Mouse (Mus musculus) liver, adult 2 months (tissue): ENCODE results near the gene Palm3.

Experiments used
- CTCF ChIP-seq: fragments of 200-500 bp; IDR thresholded peaks from 2 replicates; pipeline ENCODE4 v1.5.1; 2011; ENCODE audit warnings: low read depth, low read length, control low read depth
- POLR2A ChIP-seq: fragments of 200-500 bp; IDR thresholded peaks from 2 replicates; pipeline ENCODE4 v1.6.1; 2011; ENCODE audit warnings: low read length, control low read depth; ENCODE audit not compliant: insufficient read depth; ENCODE audit errors: extremely low read depth

DNA sequence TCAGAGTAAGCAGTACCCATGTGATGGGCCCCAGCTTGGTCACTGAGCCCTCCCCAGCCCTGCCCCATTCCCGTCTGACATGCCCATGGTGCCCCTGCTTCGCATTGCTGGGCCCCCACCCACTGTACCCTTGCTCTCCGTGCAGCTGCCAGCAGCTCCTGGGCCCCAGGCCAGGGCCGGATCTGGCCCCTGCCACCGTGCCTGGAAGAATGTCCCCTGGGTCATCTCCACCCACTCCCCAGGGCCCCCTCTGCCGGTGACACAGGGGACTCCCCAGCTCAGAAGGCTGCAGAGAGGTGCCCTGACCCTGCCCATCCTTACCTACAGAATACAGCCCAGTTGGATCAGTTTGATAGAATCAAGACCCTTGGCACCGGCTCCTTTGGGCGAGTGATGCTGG lies 40.4 kb upstream of the Palm3 start:
- TF ChIP-seq CTCF: peak; percentile 27; the same call in 1 of the 2 replicates
- TF ChIP-seq POLR2A: no peak
